Mouse (Mus musculus) layer of hippocampus, postnatal 25 days (tissue): ENCODE data around the gene Lexm. TPM values are rescaled to one million over a fixed set of nuclear protein-coding genes. Genes with fewer than 3 reads are reported as not detected.
A peak's percentile ranks its signal among the peaks of the same experiment; 100 is the strongest.

Source experiments
- DNase-seq, 2 experiments: peaks; one replicate each; pipeline ENCODE4 v3.0.0; 2022; ENCODE audit warnings: mixed read lengths in 2 of 2, low spot score in 1 of 2; ENCODE audit errors: extremely low spot score in 1 of 2
- total RNA-seq, 2 experiments: library from RNA; stranded (reverse); gene quantifications; 2 replicates each; pipeline ENCODE4 v1.2.3; 2021

The Lexm gene
- total RNA-seq, 2 experiments from 2014 or later, result not detected

DNA sequence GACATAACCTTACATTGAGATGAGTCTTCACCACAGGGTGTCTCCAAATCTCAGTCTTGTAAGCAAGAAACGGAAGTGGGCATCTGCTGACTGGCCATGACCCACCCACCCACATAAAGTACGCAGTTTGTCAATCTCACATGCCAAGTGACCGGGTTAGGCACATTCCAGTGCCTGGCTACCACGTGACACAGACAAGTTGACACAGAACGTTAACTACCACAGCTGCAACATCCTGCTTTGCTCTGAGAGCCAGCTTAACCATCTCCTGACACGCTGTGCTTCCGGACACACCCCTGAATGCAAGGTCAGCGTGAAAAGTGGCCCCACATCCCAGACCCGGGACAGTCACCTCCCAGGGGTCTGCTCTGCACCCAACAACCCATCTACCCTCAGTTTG is 26.9 kb downstream of the Lexm start:
- DNase-seq, result no peak

DNA sequence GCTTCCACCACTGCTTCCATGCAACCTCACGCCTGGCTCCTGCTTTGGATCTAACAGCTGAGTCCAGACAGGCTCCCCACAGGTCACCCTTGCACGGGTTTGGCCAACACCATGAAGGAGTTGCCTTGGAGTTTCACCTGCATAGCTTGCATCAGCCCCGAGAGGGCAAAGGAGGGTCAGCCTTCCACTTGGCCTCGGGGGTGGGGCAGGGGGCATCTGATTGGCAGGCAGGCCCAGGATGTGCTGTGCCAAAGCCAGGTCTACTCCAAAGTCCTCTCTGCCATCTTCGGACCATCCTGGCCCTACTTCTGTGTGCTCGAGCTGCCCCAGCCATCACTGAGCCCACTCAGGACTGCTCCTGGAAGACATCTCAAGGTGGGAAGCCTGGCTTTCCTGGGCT is 30.0 kb downstream of the Lexm start:
- no peak for DNase-seq

DNA sequence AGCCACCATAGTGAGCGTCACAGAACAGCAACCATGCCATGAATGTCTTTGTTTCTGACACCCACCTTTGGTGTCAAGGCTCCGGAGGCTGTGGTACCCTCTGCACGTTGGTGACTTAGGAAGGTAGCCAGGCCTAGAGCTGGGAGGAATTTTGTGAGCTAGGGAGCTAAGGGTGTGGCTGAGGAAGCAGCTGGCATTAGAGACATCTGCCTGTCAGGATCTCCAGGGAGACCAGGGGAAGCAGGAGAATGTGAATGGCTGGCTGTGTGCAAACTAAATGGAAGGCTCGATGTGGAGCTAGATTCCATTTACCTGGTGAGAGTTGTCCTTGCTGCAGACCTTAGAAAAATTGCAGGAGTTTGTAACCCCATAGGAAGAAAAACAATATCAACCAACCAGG is 32.4 kb downstream of the Lexm start:
- DNase-seq, result no peak

DNA sequence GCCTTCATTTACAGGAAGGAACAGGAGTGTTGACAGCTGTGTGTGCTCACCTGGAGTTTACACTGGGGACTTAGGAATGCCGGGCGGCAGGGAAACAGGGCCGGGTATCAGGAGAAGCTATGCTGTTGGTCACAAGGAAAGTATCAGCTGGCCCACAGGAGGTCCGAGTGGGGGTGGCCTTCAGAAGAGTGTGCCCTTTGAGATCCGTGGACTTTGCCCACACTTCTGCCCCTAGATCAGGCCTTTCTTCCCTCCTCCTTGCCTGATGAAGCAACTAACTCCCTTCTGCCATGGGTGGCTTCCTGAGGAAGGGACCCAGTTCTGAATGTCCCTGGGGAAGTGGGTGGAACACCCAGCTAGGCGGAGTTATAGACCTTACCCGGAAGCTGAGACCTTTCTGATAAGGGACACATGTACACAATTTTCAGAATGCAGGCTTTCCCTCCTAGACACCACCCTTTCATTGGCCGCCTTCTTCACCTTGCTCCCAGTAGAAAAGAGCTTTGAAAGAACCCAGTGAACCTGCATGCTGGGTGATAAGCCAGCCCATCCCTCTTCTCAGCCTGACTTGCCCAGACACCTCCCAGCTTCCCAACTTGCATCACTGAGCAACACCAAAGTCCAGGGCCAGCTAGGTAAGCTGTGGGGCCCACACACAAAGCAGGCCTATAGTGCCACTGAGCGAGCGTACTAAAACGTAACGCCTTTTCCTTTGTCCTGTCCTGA is 34.5 kb downstream of the Lexm start:
- no peak for DNase-seq

DNA sequence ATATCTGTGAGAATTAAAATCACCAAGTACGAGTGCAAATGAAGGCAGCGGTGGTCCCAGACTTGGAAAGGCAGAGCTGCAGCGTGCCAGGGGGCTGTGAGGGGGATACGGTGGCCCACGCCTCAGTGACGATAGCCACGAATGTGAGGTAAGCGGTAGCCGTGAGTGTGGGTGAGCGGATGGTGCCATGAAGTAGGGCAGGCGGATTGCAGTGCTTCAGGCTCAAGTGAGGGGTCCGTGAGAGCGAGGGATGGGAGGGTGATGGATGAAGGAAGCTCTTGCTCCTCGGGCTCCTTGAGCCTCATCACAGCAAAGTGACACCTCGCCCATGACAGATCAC is 35.2 kb downstream of the Lexm start:
- DNase-seq, result no peak

DNA sequence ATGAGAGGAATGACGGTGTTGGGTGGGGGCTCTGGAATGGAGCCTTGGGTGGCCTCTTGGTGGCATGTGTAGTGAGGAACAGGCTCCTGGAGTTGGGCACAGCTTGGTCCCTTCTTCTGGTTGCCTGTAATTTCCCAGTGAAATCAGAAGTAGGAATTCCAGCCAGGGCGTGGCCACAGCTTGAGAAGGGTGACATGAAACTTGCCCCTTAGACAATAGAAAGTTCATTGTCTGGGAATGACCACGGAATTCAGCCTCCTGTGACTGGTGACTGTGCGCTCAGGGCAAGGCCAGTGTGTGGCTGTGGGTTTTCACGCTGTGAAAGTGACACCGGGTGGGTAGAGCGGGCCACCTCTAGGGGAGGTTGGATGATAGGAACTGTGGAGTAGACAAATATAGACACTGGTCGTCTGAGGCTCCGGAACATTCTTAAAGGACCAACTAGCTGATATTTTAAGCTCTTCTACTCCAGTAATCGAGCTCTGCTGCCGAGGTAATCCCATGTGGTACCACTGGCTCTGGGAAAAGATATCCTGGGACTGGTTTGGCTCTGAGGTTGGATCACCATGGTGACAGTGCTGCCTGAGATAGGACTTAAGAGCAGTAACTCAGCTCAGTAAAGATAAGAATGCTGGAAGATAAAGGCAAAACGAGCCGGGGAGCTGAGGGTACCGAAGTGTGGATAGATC is 35.7 kb downstream of the Lexm start:
- no peak for DNase-seq

DNA sequence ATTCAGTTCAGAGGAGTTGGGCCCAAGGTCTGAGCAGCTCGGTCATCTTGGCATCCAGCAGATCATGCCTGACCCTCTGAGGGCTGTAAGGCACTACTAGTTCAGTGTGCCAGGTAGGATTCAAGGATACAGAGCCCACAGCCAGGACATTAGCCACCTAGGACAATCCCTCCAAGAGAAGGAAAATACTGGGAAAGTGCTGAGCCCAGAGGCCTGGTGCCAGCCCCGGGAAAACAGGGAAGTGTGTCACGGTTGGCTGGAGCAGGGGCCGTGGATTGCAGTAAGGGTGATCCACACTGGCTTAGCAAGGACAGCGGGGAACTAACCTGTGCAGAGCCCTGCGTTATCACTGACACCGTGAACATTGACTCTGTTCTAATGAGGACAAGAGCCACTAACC is 39.5 kb downstream of the Lexm start:
- no peak for DNase-seq

DNA sequence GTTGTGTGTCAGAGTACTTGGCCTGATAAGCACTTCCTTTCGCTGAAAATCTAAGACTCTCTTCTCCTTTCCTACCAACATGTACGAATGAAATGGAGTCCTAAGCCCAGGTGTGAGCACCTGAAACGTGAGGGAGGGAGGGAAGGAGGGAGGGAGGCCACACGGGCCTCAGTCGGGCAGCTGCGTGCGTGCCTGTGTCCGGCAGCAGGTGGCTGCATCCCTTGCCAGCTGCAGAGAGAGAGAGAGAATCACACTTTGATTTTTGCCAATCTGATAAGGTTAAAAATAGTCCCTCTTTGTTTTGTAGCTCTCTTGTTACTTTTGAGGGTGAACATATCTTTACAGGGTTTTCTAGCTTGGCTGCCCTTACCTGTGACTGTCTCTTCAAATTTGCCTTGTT is 42.0 kb downstream of the Lexm start:
- DNase-seq, result no peak

DNA sequence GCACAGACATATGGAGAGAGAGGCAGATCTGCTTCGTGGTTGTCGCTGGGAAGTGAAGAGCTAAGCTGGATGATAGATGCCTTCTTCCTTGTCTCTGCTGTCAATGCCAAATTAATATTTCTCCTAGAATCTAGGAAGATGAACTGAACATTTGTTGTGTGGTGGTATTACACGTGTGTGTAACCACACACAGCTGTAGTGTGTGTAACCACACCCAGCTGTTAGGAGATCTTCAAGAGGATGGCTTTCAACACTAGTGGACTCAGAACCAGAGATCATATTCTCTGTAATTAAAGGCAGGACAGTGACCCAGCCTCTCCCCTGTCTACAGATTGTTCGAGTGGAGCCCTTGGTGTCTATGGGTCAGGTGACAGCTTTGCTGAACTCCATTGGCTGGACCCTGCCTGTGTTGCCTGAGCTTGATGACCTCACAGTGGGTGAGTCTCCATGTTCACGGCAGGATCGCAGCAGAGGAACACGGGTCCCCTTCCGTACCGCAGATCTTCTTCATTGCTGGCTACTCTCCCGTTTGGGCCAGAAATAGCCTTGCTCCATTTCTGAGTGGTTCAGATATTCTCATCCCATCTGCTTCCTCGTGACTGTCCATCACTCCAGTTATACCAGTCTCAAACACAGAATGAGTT is 45.8 kb downstream of the Lexm start:
- no peak for DNase-seq

DNA sequence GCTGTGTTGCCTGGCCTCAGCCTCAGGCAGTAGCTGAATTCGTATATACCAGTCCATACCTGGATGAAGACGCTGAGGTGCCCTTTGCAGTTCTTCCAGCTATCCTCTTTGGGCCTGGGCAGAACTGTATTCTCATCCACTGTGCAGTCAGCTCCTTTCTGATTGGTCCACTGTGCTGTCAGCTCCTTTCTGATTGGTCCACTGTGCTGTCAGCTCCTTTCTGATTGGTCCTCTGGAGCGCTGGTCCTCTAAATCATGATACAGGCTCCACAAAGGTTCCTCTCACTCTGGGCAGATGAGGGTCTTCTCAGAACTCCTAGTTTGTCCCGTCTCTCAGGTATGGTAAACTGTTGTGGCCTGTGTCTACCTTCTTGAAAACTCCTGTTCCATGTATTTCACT is 47.4 kb downstream of the Lexm start:
- no peak for DNase-seq

DNA sequence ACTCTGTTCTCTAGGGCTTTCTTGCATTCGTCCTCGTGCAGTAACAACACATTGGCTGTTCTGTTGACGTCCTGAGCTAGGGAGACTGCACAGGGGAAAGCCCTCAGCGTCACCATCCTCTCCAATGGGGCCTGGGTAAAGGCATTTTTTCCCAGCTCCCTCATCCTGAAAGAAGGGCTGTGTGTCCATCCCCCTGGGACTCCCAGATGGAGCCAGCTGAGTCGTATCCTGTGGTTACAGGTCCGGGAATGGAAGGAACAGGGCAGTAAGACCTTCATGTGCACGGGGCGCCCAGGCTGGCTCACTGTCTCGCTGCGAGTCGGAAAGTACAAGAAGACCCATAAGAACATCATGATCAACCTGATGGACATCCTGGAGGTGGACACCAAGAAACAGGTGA is 52.9 kb downstream of the Lexm start:
- no peak for DNase-seq

DNA sequence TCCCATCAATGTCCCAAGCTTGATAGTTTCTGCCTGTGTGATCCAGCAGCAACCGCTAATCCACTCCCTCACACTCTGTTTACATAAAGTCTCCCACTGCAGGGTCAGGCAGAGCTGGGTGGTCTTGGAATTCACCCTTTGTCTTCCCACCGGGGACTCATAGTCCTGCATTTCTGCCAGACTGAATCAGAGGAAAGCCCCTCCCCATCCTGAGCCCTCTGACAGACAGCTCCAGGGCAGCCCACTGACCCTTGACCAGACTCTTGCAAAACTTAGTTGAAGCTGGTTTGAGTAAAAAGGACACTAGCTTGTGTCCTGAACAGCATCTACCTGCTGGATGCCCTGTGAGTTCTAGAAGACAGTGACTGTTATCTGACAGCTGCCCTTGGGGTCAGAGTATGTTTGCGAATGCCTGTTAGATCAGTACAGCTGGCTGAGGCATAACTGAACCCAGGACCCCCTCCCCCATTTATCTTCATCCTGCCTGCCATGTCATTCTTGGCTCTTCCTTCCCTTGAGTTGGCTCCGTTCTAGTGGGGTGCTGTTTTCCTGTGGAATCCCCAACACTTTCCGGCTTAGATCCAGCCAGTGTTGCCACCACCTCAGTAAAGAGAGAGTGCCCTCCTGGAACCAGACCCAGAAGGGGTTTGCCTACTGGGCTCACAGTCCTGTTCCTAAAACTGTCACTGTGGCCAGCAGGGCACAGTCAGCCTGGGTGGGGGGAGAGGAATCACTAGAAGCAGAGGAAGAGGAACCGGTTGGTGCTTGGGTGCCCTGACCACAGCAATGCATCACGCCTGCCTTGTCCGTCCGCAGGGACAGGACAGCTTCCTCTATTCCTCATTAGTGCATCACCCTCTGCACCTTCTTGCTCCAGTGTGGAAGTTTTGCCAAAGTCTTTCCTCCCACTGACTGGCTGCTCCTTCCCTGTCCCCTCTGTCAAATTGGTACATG is 53.9 kb downstream of the Lexm start:
- DNase-seq, result no peak

DNA sequence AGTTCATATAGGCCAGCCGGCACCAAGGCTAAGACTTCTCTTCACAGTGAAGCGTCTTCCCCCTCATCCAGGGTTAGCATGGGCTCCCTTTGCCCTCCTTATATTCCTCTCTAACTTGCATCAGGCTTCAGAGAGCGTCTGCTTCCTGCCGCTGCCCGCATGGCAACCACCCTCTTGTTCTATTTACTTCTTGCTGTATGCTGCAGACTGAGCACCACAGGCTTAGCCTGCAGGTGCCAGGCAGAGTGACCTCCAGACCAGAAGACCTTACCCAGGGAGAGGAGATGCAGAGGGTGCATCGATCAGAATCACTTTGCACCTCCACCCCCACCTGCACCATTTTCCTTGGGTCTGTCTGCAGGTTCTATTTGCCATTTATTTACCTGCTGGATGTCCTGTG is 55.0 kb downstream of the Lexm start:
- DNase-seq, result no peak

DNA sequence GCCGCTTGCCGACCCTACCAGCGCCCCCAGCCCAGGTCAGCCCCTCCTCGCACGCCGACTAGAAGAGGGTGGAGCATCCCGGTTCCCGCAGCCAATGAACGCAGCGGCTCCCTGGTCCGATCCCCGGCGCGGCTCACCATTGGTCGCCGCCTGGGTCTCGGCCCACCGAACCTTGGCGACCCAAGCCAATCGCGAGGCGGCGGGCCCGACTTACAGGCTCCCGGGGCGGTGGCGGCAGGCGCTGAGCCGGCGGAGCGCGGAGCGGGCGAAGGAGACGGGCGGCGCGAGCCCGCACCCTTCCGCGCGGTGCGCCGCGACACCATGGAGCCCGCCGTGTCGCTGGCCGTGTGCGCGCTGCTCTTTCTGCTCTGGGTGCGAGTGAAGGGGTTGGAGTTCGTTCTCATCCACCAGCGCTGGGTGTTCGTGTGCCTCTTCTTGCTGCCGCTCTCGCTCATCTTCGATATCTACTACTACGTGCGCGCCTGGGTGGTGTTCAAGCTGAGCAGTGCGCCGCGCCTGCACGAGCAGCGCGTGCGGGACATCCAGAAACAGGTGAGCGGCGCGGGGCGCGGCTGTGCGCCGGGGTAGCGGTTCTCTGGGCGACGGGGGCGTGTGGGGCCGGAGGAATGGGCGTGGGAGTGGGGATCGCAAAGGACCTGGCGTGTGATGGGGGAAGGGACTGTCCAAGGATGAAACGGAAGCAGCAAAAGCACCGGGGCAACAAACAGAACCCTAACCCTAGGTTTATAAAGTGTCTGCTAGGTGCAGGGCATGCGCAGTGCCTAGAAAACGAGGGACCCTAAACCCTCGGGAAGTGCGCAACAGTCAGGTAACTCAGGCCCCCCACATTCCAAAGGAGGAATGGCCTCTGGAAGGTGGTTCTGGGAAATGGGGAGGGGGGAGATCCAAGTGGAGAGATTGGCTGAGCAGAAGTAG is 55.9 kb downstream of the Lexm start, which contains the start of gene Dhcr24:
Gene Dhcr24 (plus strand): TSS at position 193 of the 936 bp plus-strand sequence.
- peak; percentile 85 to 89 for DNase-seq

DNA sequence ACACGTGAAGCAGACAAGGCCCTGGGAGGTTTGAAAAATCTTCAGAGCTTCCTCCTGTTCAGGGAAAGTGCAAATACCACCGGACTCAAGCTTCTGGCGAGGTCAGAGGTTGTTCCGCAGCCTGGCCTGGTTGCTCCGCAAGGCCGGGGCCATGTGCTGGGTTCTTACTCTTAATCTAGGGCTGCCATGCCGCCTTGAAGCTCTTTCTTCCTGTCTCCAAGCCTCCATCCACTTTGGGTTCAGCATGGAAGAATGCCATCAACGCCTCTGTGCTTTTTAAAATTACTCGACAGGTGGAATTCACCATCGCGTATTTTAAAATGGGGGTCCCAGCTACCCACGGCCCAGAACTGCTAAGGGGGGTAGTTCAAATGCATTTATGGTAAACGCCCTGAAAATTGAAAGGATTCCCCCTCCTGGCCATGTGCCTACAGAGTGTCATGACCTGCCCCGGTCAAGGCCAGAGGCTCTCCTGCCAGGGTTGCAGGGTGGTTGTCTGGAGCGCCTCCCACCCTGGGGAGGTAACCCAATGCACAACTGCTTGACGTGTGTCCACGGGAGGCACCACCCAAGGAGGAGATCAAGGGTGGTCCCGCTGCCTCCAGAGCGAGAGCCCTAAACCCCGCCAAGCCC is 56.7 kb downstream of the Lexm start:
- no peak for DNase-seq

DNA sequence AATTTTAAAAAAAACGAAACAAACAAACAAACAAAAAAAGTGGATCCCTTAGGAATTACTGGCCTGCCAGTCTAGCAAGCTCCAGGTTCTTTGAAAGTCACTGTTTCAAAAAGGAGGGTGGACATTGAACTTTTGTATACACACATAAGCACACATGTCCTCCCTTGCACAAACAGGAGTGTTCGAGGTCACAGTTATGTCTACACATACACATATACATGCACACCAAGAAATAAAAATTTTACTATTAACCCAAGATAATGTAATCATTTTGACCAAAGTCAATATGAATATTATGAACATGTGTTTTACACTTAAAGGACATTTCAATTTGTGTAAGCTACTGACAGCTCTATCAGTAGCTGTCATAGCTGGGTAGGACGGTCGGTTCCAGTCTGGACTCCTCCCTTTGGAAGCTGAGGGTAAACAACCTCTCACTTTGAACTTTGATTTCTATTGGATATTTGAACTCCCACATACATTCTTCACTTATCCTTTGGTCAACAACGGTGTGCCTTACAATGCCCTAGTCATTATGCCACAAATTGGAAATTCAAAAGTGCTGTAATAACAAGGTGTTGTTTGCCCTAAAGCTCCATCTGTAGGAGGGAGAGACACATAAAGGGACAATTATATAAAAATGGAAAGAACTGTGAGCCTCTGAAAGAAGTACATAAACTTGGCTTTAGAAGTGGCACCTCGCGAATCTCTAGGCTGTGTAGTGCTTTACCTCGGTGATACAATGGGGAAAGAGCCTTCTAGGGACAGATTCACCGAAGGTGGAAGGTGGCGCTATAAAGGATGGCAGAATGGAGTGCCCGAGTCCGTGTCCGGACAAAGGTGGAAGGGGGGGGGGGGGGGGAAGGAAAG is 57.5 kb downstream of the Lexm start:
- no peak for DNase-seq

DNA sequence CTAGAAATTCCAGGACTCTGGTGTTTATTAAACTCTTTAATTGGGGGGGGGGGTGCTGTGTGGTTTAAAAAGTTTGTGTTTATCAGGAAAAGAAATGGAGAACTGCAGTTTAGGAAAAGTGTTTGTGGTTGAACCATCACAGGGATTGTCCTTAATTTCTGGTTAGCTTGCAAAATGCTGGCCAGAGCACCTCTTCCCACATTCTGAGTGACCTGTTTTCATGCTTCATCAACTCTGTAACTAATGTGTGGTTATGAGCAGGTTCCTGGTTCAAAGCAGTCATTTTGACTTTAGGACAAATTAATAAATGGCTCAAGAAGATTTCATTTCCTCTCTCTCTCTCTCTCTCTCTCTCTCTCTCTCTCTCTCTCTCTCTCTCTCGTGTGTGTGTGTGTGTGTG is 59.1 kb downstream of the Lexm start:
- DNase-seq, result no peak

DNA sequence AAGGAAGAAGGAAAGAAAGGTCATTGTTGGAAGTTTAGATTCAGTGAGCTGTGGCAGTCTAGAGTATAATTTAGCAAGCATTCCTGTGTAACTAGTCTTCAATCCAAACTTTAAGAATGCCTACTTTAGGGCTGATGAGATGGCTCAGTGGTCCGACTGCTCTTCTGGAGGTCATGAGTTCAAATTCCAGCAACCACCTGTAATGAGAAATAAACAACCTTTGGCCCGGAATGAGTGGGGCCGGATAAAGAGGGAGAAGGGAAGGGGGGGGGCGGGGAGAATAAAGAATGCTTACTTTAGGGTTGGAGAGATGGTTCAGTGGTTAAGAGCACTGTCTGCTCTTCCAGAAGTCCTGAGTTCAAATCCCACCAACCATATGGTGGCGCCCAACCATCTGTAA is 59.8 kb downstream of the Lexm start:
- DNase-seq, result no peak
